Mouse (Mus musculus) cortical plate, adult 2 months (tissue): ENCODE results near the gene Trappc6a.

Experiments used
- CTCF ChIP-seq: fragments of 200-500 bp; IDR thresholded peaks from 2 replicates; pipeline ENCODE4 v1.5.1; 2011; ENCODE audit warnings: mild to moderate bottlenecking, control low read depth, low read length; ENCODE audit not compliant: insufficient read depth; ENCODE audit errors: extremely low read depth
- POLR2A ChIP-seq: fragments of 200-500 bp; IDR thresholded peaks from 2 replicates; pipeline ENCODE4 v1.6.1; 2011; ENCODE audit warnings: mild to moderate bottlenecking, low read length, control low read depth; ENCODE audit not compliant: insufficient read depth; ENCODE audit errors: extremely low read depth

DNA sequence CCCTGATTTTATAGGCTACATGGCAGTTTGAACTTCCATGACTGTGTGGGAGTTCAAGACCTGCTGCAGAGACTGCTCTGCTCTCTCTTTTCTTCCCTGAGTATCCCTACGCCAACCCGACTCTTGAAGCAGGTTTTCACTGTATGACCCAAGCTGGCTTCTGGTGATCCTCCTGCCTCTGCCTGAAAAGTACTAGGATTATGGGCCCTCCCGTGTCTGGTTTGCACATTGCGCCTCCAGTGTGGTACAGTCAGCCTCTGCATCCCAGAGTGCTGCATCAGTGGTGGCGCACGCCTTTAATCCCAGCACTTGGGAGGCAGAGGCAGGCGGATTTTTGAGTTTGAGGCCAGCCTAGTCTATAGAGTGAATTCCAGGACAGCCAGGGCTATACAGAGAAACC, 1.6 kb downstream of the Trappc6a start:
- TF ChIP-seq CTCF (no peak), POLR2A (no peak)
